Mouse (Mus musculus): ENCODE data around the gene Epha2. TPM values are rescaled to one million over a fixed set of nuclear protein-coding genes. Genes with fewer than 3 reads are reported as not detected.

Epha2 gene
- total RNA-seq, 1 experiment, result 256 TPM

DNA sequence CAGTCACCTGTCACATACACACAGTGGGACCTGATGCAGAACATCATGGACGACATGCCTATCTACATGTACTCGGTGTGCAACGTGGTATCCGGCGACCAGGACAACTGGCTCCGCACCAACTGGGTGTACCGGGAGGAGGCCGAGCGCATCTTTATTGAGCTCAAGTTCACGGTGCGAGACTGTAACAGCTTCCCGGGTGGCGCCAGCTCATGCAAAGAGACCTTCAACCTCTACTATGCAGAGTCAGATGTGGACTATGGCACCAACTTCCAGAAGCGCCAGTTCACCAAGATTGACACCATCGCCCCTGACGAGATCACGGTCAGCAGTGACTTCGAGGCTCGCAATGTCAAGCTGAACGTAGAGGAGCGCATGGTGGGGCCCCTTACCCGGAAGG lies 7.3 kb downstream of the Epha2 start:
- TF ChIP-seq CHD2 (IDR thresholded peaks at IDR 0.05; ENCODE audit: low read depth, low read length) (no peak), HCFC1 (IDR thresholded peaks at IDR 0.05; ENCODE audit: borderline replicate concordance, insufficient read depth, low read length) (no peak), ZC3H11A (IDR thresholded peaks at IDR 0.05; ENCODE audit: borderline replicate concordance, low read depth, low read length) (no peak), MAFK (IDR thresholded peaks at IDR 0.05; ENCODE audit: insufficient read depth, low read depth, low read length) (no peak), ZNF384 (IDR thresholded peaks at IDR 0.05; ENCODE audit: low read depth, low read length) (no peak)
- Histone ChIP-seq H3K9me3 (ENCODE audit: control insufficient read depth, insufficient read depth, low read depth, low read length) (no peaks in the 10 kb centered on the region), H3K36me3 (ENCODE audit: control insufficient read depth, insufficient read depth, low read length, poor library complexity, severe bottlenecking) (peaks cover 71% of the 10 kb centered on the region), H3K4me1 (ENCODE audit: control insufficient read depth in 2 of 2, insufficient read depth in 2 of 2, low read length in 2 of 2, poor library complexity in 1 of 2) (peaks cover 4 to 58% of the 10 kb centered on the region in 2 experiments), H3K9ac (ENCODE audit: insufficient read depth, low read depth, low read length, poor library complexity, severe bottlenecking) (no peak overlapping the region), H3K4me3 (ENCODE audit: insufficient read depth in 1 of 2, low read depth in 1 of 2, low read length in 2 of 2, poor library complexity in 1 of 2, severe bottlenecking in 1 of 2) (peak overlapping the region in 1 of 2 experiments; percentile 22; a peak in 1 of 4 replicates), H3K27ac (ENCODE audit: insufficient read depth, low read depth, low read length, poor library complexity, severe bottlenecking) (no peak overlapping the region)
- no peak for DNase-seq (ENCODE audit: low read depth, low spot score)
- in situ Hi-C loops (cut with MboI; ENCODE audit: low sequenced_read_pairs in 2 of 2, unreplicated experiment in 2 of 2), result no loop called here

DNA sequence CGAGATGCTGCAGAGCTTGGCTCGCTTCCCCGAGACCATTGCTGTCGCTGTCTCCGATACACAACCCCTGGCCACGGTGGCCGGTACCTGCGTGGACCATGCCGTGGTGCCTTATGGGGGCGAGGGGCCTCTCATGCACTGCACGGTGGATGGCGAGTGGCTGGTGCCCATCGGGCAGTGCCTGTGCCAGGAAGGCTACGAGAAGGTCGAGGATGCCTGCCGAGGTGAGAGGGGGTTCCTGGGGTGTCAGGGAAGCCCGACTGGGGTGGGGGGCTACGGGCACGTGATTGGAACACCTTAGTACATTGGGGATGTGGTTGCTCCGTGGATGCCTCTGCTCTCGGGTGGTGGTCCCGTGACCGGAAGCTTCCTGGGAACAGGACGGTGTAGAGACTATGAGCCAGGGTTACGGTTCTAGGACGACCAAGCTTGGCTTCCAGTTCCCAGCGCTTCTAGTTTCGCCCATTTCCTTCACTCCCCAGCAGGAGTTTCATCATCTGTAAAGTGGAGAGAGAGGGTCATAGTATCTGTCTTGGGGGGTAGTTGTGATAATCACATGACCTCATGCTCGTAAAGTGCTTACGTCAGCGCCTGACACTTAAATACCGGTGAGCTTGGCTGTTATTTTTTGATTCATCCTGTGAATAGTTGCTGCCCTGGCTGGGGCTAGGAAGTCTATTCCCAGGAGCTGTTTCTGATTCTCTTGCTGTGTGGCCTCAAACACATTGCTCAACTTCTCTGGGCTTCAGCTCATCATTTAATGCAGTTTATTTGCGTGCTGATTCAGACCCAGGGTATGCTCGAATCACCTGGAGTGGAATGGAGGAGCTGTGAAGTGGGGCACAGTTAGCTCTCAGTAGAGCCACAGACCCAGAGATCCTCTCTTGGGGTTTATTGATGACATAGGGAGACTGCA lies 8.1 kb downstream of the Epha2 start:
- Histone ChIP-seq H3K9me3 (ENCODE audit: control insufficient read depth, insufficient read depth, low read depth, low read length) (no peaks in the 10 kb centered on the region), H3K36me3 (ENCODE audit: control insufficient read depth, insufficient read depth, low read length, poor library complexity, severe bottlenecking) (peaks cover 76% of the 10 kb centered on the region), H3K4me1 (ENCODE audit: control insufficient read depth in 2 of 2, insufficient read depth in 2 of 2, low read length in 2 of 2, poor library complexity in 1 of 2) (peaks cover 5 to 65% of the 10 kb centered on the region in 2 experiments), H3K9ac (ENCODE audit: insufficient read depth, low read depth, low read length, poor library complexity, severe bottlenecking) (no peak overlapping the region), H3K4me3 (ENCODE audit: insufficient read depth in 1 of 2, low read depth in 1 of 2, low read length in 2 of 2, poor library complexity in 1 of 2, severe bottlenecking in 1 of 2) (peak overlapping the region in 1 of 2 experiments; percentile 22; a peak in 2 of 4 replicates), H3K27ac (ENCODE audit: insufficient read depth, low read depth, low read length, poor library complexity, severe bottlenecking) (no peak overlapping the region)
- TF ChIP-seq HCFC1 (IDR thresholded peaks at IDR 0.05; ENCODE audit: borderline replicate concordance, insufficient read depth, low read length) (no peak), MAFK (IDR thresholded peaks at IDR 0.05; ENCODE audit: insufficient read depth, low read depth, low read length) (peak; percentile 73), ZC3H11A (IDR thresholded peaks at IDR 0.05; ENCODE audit: borderline replicate concordance, low read depth, low read length) (no peak)
- in situ Hi-C loops (cut with MboI; ENCODE audit: low sequenced_read_pairs in 2 of 2, unreplicated experiment in 2 of 2), result no loop called here
- DNase-seq (ENCODE audit: low read depth, low spot score), result no peak

DNA sequence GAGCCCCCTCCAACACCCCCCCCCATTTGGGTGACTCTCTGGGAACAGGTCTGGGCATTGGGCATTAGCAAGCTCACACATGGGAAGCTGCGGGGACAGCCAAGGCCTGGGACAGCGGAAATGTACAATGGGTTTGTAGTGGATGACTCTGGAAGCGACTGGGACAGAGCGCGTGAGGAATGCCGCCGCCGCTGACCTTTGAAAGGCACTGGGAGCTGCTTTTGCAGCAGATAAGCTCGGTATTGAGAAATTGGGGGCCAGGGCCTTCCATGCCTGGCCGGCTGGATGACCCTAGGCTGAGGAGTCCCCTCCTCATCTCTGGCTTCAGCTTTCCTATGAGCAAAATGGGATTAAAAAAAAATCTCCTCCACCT lies 8.7 kb downstream of the Epha2 start:
- H3K36me3 ChIP-seq (ENCODE audit: control insufficient read depth, insufficient read depth, low read length, poor library complexity, severe bottlenecking), result peaks cover 81% of the 10 kb centered on the region
- no peaks in the 10 kb centered on the region for H3K9me3 ChIP-seq (ENCODE audit: control insufficient read depth, insufficient read depth, low read depth, low read length)
- peak overlapping the region in 1 of 2 experiments; percentile 20; a peak in 2 of 4 replicates for H3K4me3 ChIP-seq (ENCODE audit: insufficient read depth in 1 of 2, low read depth in 1 of 2, low read length in 2 of 2, poor library complexity in 1 of 2, severe bottlenecking in 1 of 2)
- no peak for DNase-seq (ENCODE audit: low read depth, low spot score)
- in situ Hi-C loops (cut with MboI; ENCODE audit: low sequenced_read_pairs in 2 of 2, unreplicated experiment in 2 of 2), result no loop called here
- no peak overlapping the region for H3K27ac ChIP-seq (ENCODE audit: insufficient read depth, low read depth, low read length, poor library complexity, severe bottlenecking)
- no peak overlapping the region for H3K9ac ChIP-seq (ENCODE audit: insufficient read depth, low read depth, low read length, poor library complexity, severe bottlenecking)
- TF ChIP-seq ZC3H11A (IDR thresholded peaks at IDR 0.05; ENCODE audit: borderline replicate concordance, low read depth, low read length), result no peak
- peaks cover 5 to 67% of the 10 kb centered on the region in 2 experiments for H3K4me1 ChIP-seq (ENCODE audit: control insufficient read depth in 2 of 2, insufficient read depth in 2 of 2, low read length in 2 of 2, poor library complexity in 1 of 2)

DNA sequence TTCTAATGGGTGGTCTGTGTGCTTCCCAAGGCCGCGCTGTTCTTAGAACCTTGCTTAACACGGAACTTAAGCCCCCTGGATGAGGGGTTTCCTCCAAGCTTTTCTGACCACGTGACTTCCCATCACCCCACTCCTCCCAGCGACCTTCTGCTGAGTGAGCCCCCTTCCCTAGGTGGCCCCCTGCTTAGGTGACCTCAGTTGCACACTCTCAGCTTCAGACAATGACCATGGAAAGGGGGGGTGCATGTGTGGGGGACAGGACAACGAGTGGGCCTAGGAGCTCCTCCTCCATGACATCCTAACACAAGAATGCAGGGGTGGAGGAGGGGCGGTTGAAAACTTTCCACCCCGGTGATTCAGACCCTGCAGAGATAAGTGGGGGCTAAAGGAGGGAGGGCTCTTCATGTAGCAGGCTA lies 9.2 kb downstream of the Epha2 start:
- Histone ChIP-seq H3K9ac (ENCODE audit: insufficient read depth, low read depth, low read length, poor library complexity, severe bottlenecking) (0 out of 2 replicates have a peak overlapping the region, but pooled peaks have one; percentile 15), H3K4me1 (ENCODE audit: control insufficient read depth in 2 of 2, insufficient read depth in 2 of 2, low read length in 2 of 2, poor library complexity in 1 of 2) (peaks cover 5 to 67% of the 10 kb centered on the region in 2 experiments)

More for the DNA sequence above, 9.2 kb downstream of the Epha2 start:
- H3K27ac ChIP-seq (ENCODE audit: insufficient read depth, low read depth, low read length, poor library complexity, severe bottlenecking), result no peak overlapping the region
- no peak for DNase-seq (ENCODE audit: low read depth, low spot score)
- in situ Hi-C loops (cut with MboI; ENCODE audit: low sequenced_read_pairs in 2 of 2, unreplicated experiment in 2 of 2), result no loop called here
- H3K9me3 ChIP-seq (ENCODE audit: control insufficient read depth, insufficient read depth, low read depth, low read length), result no peaks in the 10 kb centered on the region
- peaks cover 84% of the 10 kb centered on the region for H3K36me3 ChIP-seq (ENCODE audit: control insufficient read depth, insufficient read depth, low read length, poor library complexity, severe bottlenecking)
- H3K4me3 ChIP-seq (ENCODE audit: insufficient read depth in 1 of 2, low read depth in 1 of 2, low read length in 2 of 2, poor library complexity in 1 of 2, severe bottlenecking in 1 of 2), result peak overlapping the region in 1 of 2 experiments; percentile 20; a peak in 2 of 4 replicates
- no peak for TF ChIP-seq ZNF384 (IDR thresholded peaks at IDR 0.05; ENCODE audit: low read depth, low read length)
- TF ChIP-seq ZC3H11A (IDR thresholded peaks at IDR 0.05; ENCODE audit: borderline replicate concordance, low read depth, low read length), result no peak
- no peak for TF ChIP-seq MAFK (IDR thresholded peaks at IDR 0.05; ENCODE audit: insufficient read depth, low read depth, low read length)
- TF ChIP-seq CHD2 (IDR thresholded peaks at IDR 0.05; ENCODE audit: low read depth, low read length), result no peak
- TF ChIP-seq HCFC1 (IDR thresholded peaks at IDR 0.05; ENCODE audit: borderline replicate concordance, insufficient read depth, low read length), result no peak
